Mouse (Mus musculus): ENCODE measurements at regions not wholly inside any gene's neighbourhood (a gene's known extent, or its start where the extent isn't known, plus 50 kb on each side); places are given as distances from the start of the nearest gene placed in this dataset.

GRCm38 (mm10) chr7:63313096-63313495, 100.7 kb upstream of the Chrna7 start:
- H3K27ac ChIP-seq (ENCODE audit: control insufficient read depth, insufficient read depth, low read depth, low read length, poor library complexity) = no peak overlapping the region
- no peak for TF ChIP-seq CTCF (IDR thresholded peaks at IDR 0.05; ENCODE audit: control insufficient read depth, insufficient read depth, low read length)
- TF ChIP-seq POLR2A (IDR thresholded peaks at IDR 0.05; ENCODE audit: borderline replicate concordance, control insufficient read depth, low read depth, low read length) = no peak
- H3K4me3 ChIP-seq (replicated peaks; ENCODE audit: control insufficient read depth, low read depth, low read length) = no peak overlapping the region
- H3K4me1 ChIP-seq (ENCODE audit: control insufficient read depth, insufficient read depth, low read length) = no peaks in the 10 kb centered on the region
- WGBS = 68% methylated on average over 1 of the region's 1 CpGs

GRCm38 (mm10) chr7:63319594-63319993, 107.2 kb upstream of the Chrna7 start:
- Histone ChIP-seq H3K4me3 (replicated peaks; ENCODE audit: control insufficient read depth, low read depth, low read length) (no peak overlapping the region), H3K27ac (ENCODE audit: control insufficient read depth, insufficient read depth, low read depth, low read length, poor library complexity) (no peak overlapping the region), H3K4me1 (ENCODE audit: control insufficient read depth, insufficient read depth, low read length) (no peaks in the 10 kb centered on the region)
- WGBS = 1% methylated on average over 2 of the region's 2 CpGs
- TF ChIP-seq CTCF (IDR thresholded peaks at IDR 0.05; ENCODE audit: control insufficient read depth, insufficient read depth, low read length) (peak; percentile 28; the same call in 1 of the 2 replicates), POLR2A (IDR thresholded peaks at IDR 0.05; ENCODE audit: borderline replicate concordance, control insufficient read depth, low read depth, low read length) (no peak)

- TF ChIP-seq CTCF (IDR thresholded peaks at IDR 0.05; ENCODE audit: control insufficient read depth, insufficient read depth, low read length) (no peak), POLR2A (IDR thresholded peaks at IDR 0.05; ENCODE audit: borderline replicate concordance, control insufficient read depth, low read depth, low read length) (no peak)
- no peaks in the 10 kb centered on the region for H3K4me1 ChIP-seq (ENCODE audit: control insufficient read depth, insufficient read depth, low read length)
- H3K4me3 ChIP-seq (replicated peaks; ENCODE audit: control insufficient read depth, low read depth, low read length) = no peak overlapping the region
- WGBS = 62% methylated on average over 5 of the region's 5 CpGs
- no peak overlapping the region for H3K27ac ChIP-seq (ENCODE audit: control insufficient read depth, insufficient read depth, low read depth, low read length, poor library complexity)
Observed at GRCm38 (mm10) chr7:63321171-63321570, 108.8 kb upstream of the Chrna7 start.

GRCm38 (mm10) chr7:63321951-63322710, 109.8 kb upstream of the Chrna7 start:
- 32% methylated on average over 11 of the region's 11 CpGs for WGBS
- H3K27ac ChIP-seq (ENCODE audit: control insufficient read depth, insufficient read depth, low read depth, low read length, poor library complexity) = no peak overlapping the region
- TF ChIP-seq CTCF (IDR thresholded peaks at IDR 0.05; ENCODE audit: control insufficient read depth, insufficient read depth, low read length) = no peak
- no peak for TF ChIP-seq POLR2A (IDR thresholded peaks at IDR 0.05; ENCODE audit: borderline replicate concordance, control insufficient read depth, low read depth, low read length)
- H3K4me3 ChIP-seq (replicated peaks; ENCODE audit: control insufficient read depth, low read depth, low read length) = no peak overlapping the region
- H3K4me1 ChIP-seq (ENCODE audit: control insufficient read depth, insufficient read depth, low read length) = no peaks in the 10 kb centered on the region

GRCm38 (mm10) chr7:63335146-63335545, 109.4 kb upstream of the Otud7a start:
- H3K27ac ChIP-seq (ENCODE audit: control insufficient read depth, insufficient read depth, low read depth, low read length, poor library complexity) = no peak overlapping the region
- no peaks in the 10 kb centered on the region for H3K4me1 ChIP-seq (ENCODE audit: control insufficient read depth, insufficient read depth, low read length)
- TF ChIP-seq POLR2A (IDR thresholded peaks at IDR 0.05; ENCODE audit: borderline replicate concordance, control insufficient read depth, low read depth, low read length) (no peak), CTCF (IDR thresholded peaks at IDR 0.05; ENCODE audit: control insufficient read depth, insufficient read depth, low read length) (no peak)
- WGBS = 17% methylated on average over 1 of the region's 1 CpGs
- H3K4me3 ChIP-seq (replicated peaks; ENCODE audit: control insufficient read depth, low read depth, low read length) = no peak overlapping the region

GRCm38 (mm10) chr7:63336072-63336471, 108.5 kb upstream of the Otud7a start:
- TF ChIP-seq POLR2A (IDR thresholded peaks at IDR 0.05; ENCODE audit: borderline replicate concordance, control insufficient read depth, low read depth, low read length) (no peak), CTCF (IDR thresholded peaks at IDR 0.05; ENCODE audit: control insufficient read depth, insufficient read depth, low read length) (no peak)
- Histone ChIP-seq H3K4me1 (ENCODE audit: control insufficient read depth, insufficient read depth, low read length) (no peaks in the 10 kb centered on the region), H3K4me3 (replicated peaks; ENCODE audit: control insufficient read depth, low read depth, low read length) (no peak overlapping the region), H3K27ac (ENCODE audit: control insufficient read depth, insufficient read depth, low read depth, low read length, poor library complexity) (no peak overlapping the region)
- WGBS = 73% methylated on average over 3 of the region's 3 CpGs

GRCm38 (mm10) chr7:63341716-63342115, 102.8 kb upstream of the Otud7a start:
- 67% methylated on average over 4 of the region's 4 CpGs for WGBS
- TF ChIP-seq POLR2A (IDR thresholded peaks at IDR 0.05; ENCODE audit: borderline replicate concordance, control insufficient read depth, low read depth, low read length) (no peak), CTCF (IDR thresholded peaks at IDR 0.05; ENCODE audit: control insufficient read depth, insufficient read depth, low read length) (no peak)
- Histone ChIP-seq H3K27ac (ENCODE audit: control insufficient read depth, insufficient read depth, low read depth, low read length, poor library complexity) (no peak overlapping the region), H3K4me1 (ENCODE audit: control insufficient read depth, insufficient read depth, low read length) (no peaks in the 10 kb centered on the region), H3K4me3 (replicated peaks; ENCODE audit: control insufficient read depth, low read depth, low read length) (no peak overlapping the region)

GRCm38 (mm10) chr7:63345671-63346392, 98.7 kb upstream of the Otud7a start:
- Histone ChIP-seq H3K27ac (ENCODE audit: control insufficient read depth, insufficient read depth, low read depth, low read length, poor library complexity) (no peak overlapping the region), H3K4me1 (ENCODE audit: control insufficient read depth, insufficient read depth, low read length) (no peaks in the 10 kb centered on the region), H3K4me3 (replicated peaks; ENCODE audit: control insufficient read depth, low read depth, low read length) (no peak overlapping the region)
- TF ChIP-seq POLR2A (IDR thresholded peaks at IDR 0.05; ENCODE audit: borderline replicate concordance, control insufficient read depth, low read depth, low read length) = no peak
- no peak for TF ChIP-seq CTCF (IDR thresholded peaks at IDR 0.05; ENCODE audit: control insufficient read depth, insufficient read depth, low read length)
- WGBS = 44% methylated on average over 11 of the region's 11 CpGs
